Mouse (Mus musculus): ENCODE measurements at regions not wholly inside any gene's neighbourhood (a gene's known extent, or its start where the extent isn't known, plus 50 kb on each side); places are given as distances from the start of the nearest gene placed in this dataset.

- ChIA-PET POLR2A (interaction anchor here in 1 of 4 experiments (1.5 kb wide), 1 partner anchor 34 kb away, joined by 4 read pairs; no protein-coding TSS in a partner anchor), CTCF (no interaction called here)
These were observed 254.6 kb downstream of the Rybp start for GRCm38 (mm10) chr6:100032701-100033100.

- CTCF ChIA-PET: no interaction called here
- POLR2A ChIA-PET: no interaction called here
These were observed 256.8 kb downstream of the Rybp start for GRCm38 (mm10) chr6:100030522-100030921.

- ChIA-PET POLR2A (no interaction called here), CTCF (no interaction called here)
These were observed 257.3 kb downstream of the Rybp start for GRCm38 (mm10) chr6:100030010-100030409.

GRCm38 (mm10) chr6:100027524-100027923 is 259.8 kb downstream of the Rybp start:
- POLR2A ChIA-PET: interaction anchor here in 2 of 4 experiments (0.8 to 1.6 kb wide), 3 partner anchors 8 to 224 kb away, joined by 3 read pairs; no protein-coding TSS in a partner anchor
- CTCF ChIA-PET: interaction anchor here (0.6 to 1.2 kb wide), 5 partner anchors 130 to 692 kb away, joined by 3 to 6 read pairs (median 4); no protein-coding TSS in a partner anchor

GRCm38 (mm10) chr6:100025531-100025951 is 261.7 kb downstream of the Rybp start:
- ChIA-PET POLR2A (no interaction called here), CTCF (no interaction called here)

GRCm38 (mm10) chr6:100023434-100024095 is 263.7 kb downstream of the Rybp start:
- POLR2A ChIA-PET: interaction anchor here in 1 of 4 experiments (0.6 kb wide), 1 partner anchor 125 kb away, joined by 4 read pairs; no protein-coding TSS in a partner anchor

GRCm38 (mm10) chr6:100019016-100019415 is 268.3 kb downstream of the Rybp start:
- POLR2A ChIA-PET: interaction anchor here in 1 of 4 experiments (1.3 kb wide), 1 partner anchor 9 kb away, joined by 3 read pairs; no protein-coding TSS in a partner anchor

More at GRCm38 (mm10) chr6:100023434-100024095, 263.7 kb downstream of the Rybp start:
- CTCF ChIA-PET: no interaction called here

GRCm38 (mm10) chr6:100013949-100014348 is 273.3 kb downstream of the Rybp start:
- CTCF ChIA-PET: no interaction called here
- POLR2A ChIA-PET: interaction anchor here in 1 of 4 experiments (1.0 kb wide), 1 partner anchor 174 kb away, joined by 3 read pairs; no protein-coding TSS in a partner anchor

More at GRCm38 (mm10) chr6:100019016-100019415, 268.3 kb downstream of the Rybp start:
- CTCF ChIA-PET: no interaction called here

GRCm38 (mm10) chr6:100011520-100012062 is 275.7 kb downstream of the Rybp start:
- ChIA-PET CTCF (no interaction called here), POLR2A (interaction anchor here in 1 of 4 experiments (0.6 kb wide), 2 partner anchors 33 to 142 kb away, joined by 3 to 5 read pairs; no protein-coding TSS in a partner anchor)

GRCm38 (mm10) chr6:100010954-100011481 is 276.3 kb downstream of the Rybp start:
- CTCF ChIA-PET: no interaction called here
- POLR2A ChIA-PET: interaction anchor here in 1 of 4 experiments (0.6 kb wide), 2 partner anchors 33 to 141 kb away, joined by 3 to 5 read pairs; no protein-coding TSS in a partner anchor

- ChIA-PET CTCF (interaction anchor here in 2 of 4 experiments (0.6 to 0.7 kb wide), 2 partner anchors 184 to 646 kb away, joined by 3 to 4 read pairs; no protein-coding TSS in a partner anchor), POLR2A (interaction anchor here in 2 of 4 experiments (0.6 to 2.3 kb wide), 6 partner anchors 29 to 108 kb away, joined by 3 to 4 read pairs (median 4); no protein-coding TSS in a partner anchor)
These were observed 273.6 kb upstream of the Prok2 start for GRCm38 (mm10) chr6:99999711-100000365.

GRCm38 (mm10) chr6:99995970-99996956 is 270.1 kb upstream of the Prok2 start:
- ChIA-PET CTCF (no interaction called here), POLR2A (interaction anchor here in 1 of 4 experiments (0.6 kb wide), 1 partner anchor 145 kb away, joined by 3 read pairs; no protein-coding TSS in a partner anchor)

- CTCF ChIA-PET: no interaction called here
- POLR2A ChIA-PET: interaction anchor here in 3 of 4 experiments (0.6 to 1.1 kb wide), 3 partner anchors 16 to 716 kb away, joined by 3 to 5 read pairs (median 3); no protein-coding TSS in a partner anchor
These were observed 267.8 kb upstream of the Prok2 start for GRCm38 (mm10) chr6:99994026-99994425.

- CTCF ChIA-PET: interaction anchor here in 1 of 4 experiments (0.6 kb wide), 1 partner anchor 513 kb away, joined by 3 read pairs; no protein-coding TSS in a partner anchor
- POLR2A ChIA-PET: interaction anchor here in 1 of 4 experiments (0.6 kb wide), 1 partner anchor 386 kb away, joined by 4 read pairs; no protein-coding TSS in a partner anchor
These were observed 264.9 kb upstream of the Prok2 start for GRCm38 (mm10) chr6:99991079-99991478.

- CTCF ChIA-PET: interaction anchor here in 2 of 4 experiments (0.6 to 1.1 kb wide), 2 partner anchors 33 to 513 kb away, joined by 3 read pairs; no protein-coding TSS in a partner anchor
- POLR2A ChIA-PET: interaction anchor here in 1 of 4 experiments (0.6 kb wide), 1 partner anchor 387 kb away, joined by 4 read pairs; no protein-coding TSS in a partner anchor
These were observed 264.4 kb upstream of the Prok2 start for GRCm38 (mm10) chr6:99990604-99991003.

GRCm38 (mm10) chr6:99986449-99986848 is 260.3 kb upstream of the Prok2 start:
- ChIA-PET CTCF (interaction anchor here in 1 of 4 experiments (0.6 kb wide), 1 partner anchor 1020 kb away, joined by 3 read pairs; no protein-coding TSS in a partner anchor), POLR2A (interaction anchor here in 1 of 4 experiments (1.2 to 1.4 kb wide), 2 partner anchors 8 to 94 kb away, joined by 3 to 4 read pairs; no protein-coding TSS in a partner anchor)

- ChIA-PET POLR2A (interaction anchor here in 1 of 4 experiments (0.9 kb wide), 1 partner anchor 228 kb away, joined by 3 read pairs; no protein-coding TSS in a partner anchor), CTCF (interaction anchor here in 1 of 4 experiments (0.7 to 1.6 kb wide), 2 partner anchors 93 to 181 kb away, joined by 4 read pairs; no protein-coding TSS in a partner anchor)
These were observed 259.1 kb upstream of the Prok2 start for GRCm38 (mm10) chr6:99985322-99985721.

All from embryonic stem cell, embryonic (primary cell).